Comparison of ENCODE assay signal across 25 mouse cellular contexts in genomic region chr2:179354866-179355265, GRCm38 (mm10).
DNase-seq lines count a peak whose midpoint lies in the region; ATAC-seq and TF ChIP-seq lines count a peak whose summit lies in the region.
"Had no signal": no experiment of that assay in that cellular context is flagged by ENCODE, and none has a peak within 500 bp of the region (broad histone marks: within the 10 kb centered on the region; RNA-seq: fewer than 3 reads in every experiment).

No protein-coding gene starts in this region.

- H3K9me3 ChIP-seq in forebrain, embryonic 11.5 days (ENCODE audit: control insufficient read depth, low read length): no peaks in the 10 kb centered on the region
- no peaks in the 10 kb centered on the region for H3K9me3 ChIP-seq in forebrain, embryonic 15.5 days
- no peaks in the 10 kb centered on the region for H3K9me3 ChIP-seq in hindbrain, embryonic 16.5 days (ENCODE audit: control insufficient read depth, low read length)
- no peaks in the 10 kb centered on the region for H3K9me3 ChIP-seq in hindbrain, embryonic 13.5 days
- H3K9me3 ChIP-seq in midbrain, embryonic 14.5 days (ENCODE audit: control insufficient read depth, low read length): no peaks in the 10 kb centered on the region
- no peaks in the 10 kb centered on the region for H3K9me3 ChIP-seq in midbrain, embryonic 16.5 days (replicated peaks; ENCODE audit: control insufficient read depth, low read length, poor library complexity, severe bottlenecking)
- H3K9me3 ChIP-seq in midbrain, postnatal 0 days (ENCODE audit: low read length): no peaks in the 10 kb centered on the region
- H3K9me3 ChIP-seq: kidney, embryonic 15.5 days; neural tube, embryonic 15.5 days had no signal

- H3K4me2 ChIP-seq in forebrain, embryonic 11.5 days (ENCODE audit: low read depth, low read length, severe bottlenecking): no peak overlapping the region
- no peak overlapping the region for H3K4me2 ChIP-seq in forebrain, embryonic 15.5 days (replicated peaks)
- no peak overlapping the region for H3K4me2 ChIP-seq in hindbrain, embryonic 16.5 days (ENCODE audit: low read length)
- no peak overlapping the region for H3K4me2 ChIP-seq in hindbrain, embryonic 13.5 days
- no peak overlapping the region for H3K4me2 ChIP-seq in midbrain, embryonic 14.5 days (ENCODE audit: low read length)
- no peak overlapping the region for H3K4me2 ChIP-seq in midbrain, embryonic 16.5 days (ENCODE audit: low read length)
- H3K4me2 ChIP-seq in midbrain, postnatal 0 days (ENCODE audit: low read depth, low read length, poor library complexity, severe bottlenecking): no peak overlapping the region
- H3K4me2 ChIP-seq: heart, embryonic 11.5 days; kidney, embryonic 15.5 days; liver, embryonic 11.5 days; neural tube, embryonic 15.5 days had no signal

- 63% methylated on average over 5 of the region's 5 CpGs for WGBS in forebrain, embryonic 11.5 days
- WGBS in forebrain, embryonic 15.5 days: 42% methylated on average over 5 of the region's 5 CpGs
- 50% methylated on average over 5 of the region's 5 CpGs for WGBS in hindbrain, embryonic 16.5 days
- 67% methylated on average over 5 of the region's 5 CpGs for WGBS in hindbrain, embryonic 13.5 days
- 49% methylated on average over 5 of the region's 5 CpGs for WGBS in midbrain, embryonic 14.5 days
- WGBS in midbrain, embryonic 16.5 days: 54% methylated on average over 5 of the region's 5 CpGs
- 52% methylated on average over 5 of the region's 5 CpGs for WGBS in midbrain, postnatal 0 days

- no peaks in the 10 kb centered on the region for H3K36me3 ChIP-seq in forebrain, embryonic 11.5 days (ENCODE audit: control insufficient read depth, insufficient read depth, low read length)
- no peaks in the 10 kb centered on the region for H3K36me3 ChIP-seq in forebrain, embryonic 15.5 days
- no peaks in the 10 kb centered on the region for H3K36me3 ChIP-seq in hindbrain, embryonic 16.5 days (ENCODE audit: control insufficient read depth, insufficient read depth, low read length)
- H3K36me3 ChIP-seq in hindbrain, embryonic 13.5 days: no peaks in the 10 kb centered on the region
- H3K36me3 ChIP-seq in midbrain, embryonic 14.5 days (ENCODE audit: control insufficient read depth, insufficient read depth, low read length): no peaks in the 10 kb centered on the region
- H3K36me3 ChIP-seq in midbrain, embryonic 16.5 days (ENCODE audit: control insufficient read depth, insufficient read depth, low read length): no peaks in the 10 kb centered on the region
- H3K36me3 ChIP-seq in midbrain, postnatal 0 days (ENCODE audit: insufficient read depth, low read length): no peaks in the 10 kb centered on the region
- H3K36me3 ChIP-seq: G1E; kidney, embryonic 15.5 days; neural tube, embryonic 15.5 days had no signal

- no peak overlapping the region for H3K27ac ChIP-seq in forebrain, embryonic 11.5 days (ENCODE audit: low read depth, low read length)
- no peak overlapping the region for H3K27ac ChIP-seq in forebrain, embryonic 15.5 days (replicated peaks)
- no peak overlapping the region for H3K27ac ChIP-seq in hindbrain, embryonic 16.5 days (ENCODE audit: low read depth, low read length)
- no peak overlapping the region for H3K27ac ChIP-seq in hindbrain, embryonic 13.5 days
- H3K27ac ChIP-seq in midbrain, embryonic 14.5 days (replicated peaks; ENCODE audit: low read depth, low read length): no peak overlapping the region
- H3K27ac ChIP-seq in midbrain, embryonic 16.5 days (ENCODE audit: low read length): no peak overlapping the region
- no peak overlapping the region for H3K27ac ChIP-seq in midbrain, postnatal 0 days (ENCODE audit: low read depth, low read length)
- H3K27ac ChIP-seq: kidney, embryonic 15.5 days; macrophage; neural tube, embryonic 15.5 days had no signal

- H3K4me1 ChIP-seq in forebrain, embryonic 11.5 days (replicated peaks; ENCODE audit: control insufficient read depth, insufficient read depth, low read length): 0 out of 2 replicates have a peak, but pooled peaks cover 2% of the 10 kb centered on the region
- no peaks in the 10 kb centered on the region for H3K4me1 ChIP-seq in forebrain, embryonic 15.5 days
- no peaks in the 10 kb centered on the region for H3K4me1 ChIP-seq in hindbrain, embryonic 16.5 days (ENCODE audit: control insufficient read depth, insufficient read depth, low read depth, low read length)
- H3K4me1 ChIP-seq in hindbrain, embryonic 13.5 days (replicated peaks): no peaks in the 10 kb centered on the region
- H3K4me1 ChIP-seq in midbrain, embryonic 14.5 days (ENCODE audit: control insufficient read depth, insufficient read depth, low read length): no peaks in the 10 kb centered on the region
- H3K4me1 ChIP-seq in midbrain, embryonic 16.5 days (ENCODE audit: control insufficient read depth, insufficient read depth, low read length): peaks cover 9% of the 10 kb centered on the region; the same call in 1 of the 2 replicates
- no peaks in the 10 kb centered on the region for H3K4me1 ChIP-seq in midbrain, postnatal 0 days (ENCODE audit: insufficient read depth, low read length)
- H3K4me1 ChIP-seq: kidney, embryonic 15.5 days; neural tube, embryonic 15.5 days had no signal

- ATAC-seq in forebrain, embryonic 11.5 days (replicated peaks; ENCODE audit: low FRiP score): peak; percentile 60; the same call in 1 of the 2 replicates
- no peak for ATAC-seq in forebrain, embryonic 15.5 days (replicated peaks)
- peak; percentile 52; the same call in 1 of the 2 replicates for ATAC-seq in hindbrain, embryonic 16.5 days
- no peak for ATAC-seq in hindbrain, embryonic 13.5 days (ENCODE audit: low FRiP score)
- no peak for ATAC-seq in midbrain, embryonic 14.5 days (ENCODE audit: low FRiP score, low TSS enrichment)
- no peak for ATAC-seq in midbrain, embryonic 16.5 days
- ATAC-seq in midbrain, postnatal 0 days (ENCODE audit: low FRiP score): no peak
- ATAC-seq: CD4-positive, CD25-positive, alpha-beta regulatory T cell, adult 4 months; liver, postnatal 0 days; lung, postnatal 0 days had no signal

- no peak for DNase-seq in forebrain, embryonic 11.5 days (ENCODE audit: low spot score)
- peak; percentile 16 for DNase-seq in midbrain, embryonic 14.5 days
- peak; percentile 42 for DNase-seq in midbrain, postnatal 0 days (ENCODE audit: low spot score)
- no peak for DNase-seq in Muller cell, postnatal 12 days (ENCODE audit: inconsistent ontology term)
- DNase-seq: adrenal gland, postnatal 10 days; cerebellum, adult 8-10 months; kidney, adult 11 months; layer of hippocampus, adult 9-11 months; liver, postnatal 0 days; right cerebral cortex, adult 18-20 months; thymus, adult 2 months; thymus, postnatal 4 days had no signal

- no peaks in the 10 kb centered on the region for H3K27me3 ChIP-seq in forebrain, embryonic 11.5 days (ENCODE audit: control insufficient read depth, insufficient read depth, low read length)
- H3K27me3 ChIP-seq in forebrain, embryonic 15.5 days: no peaks in the 10 kb centered on the region
- 0 out of 2 replicates have a peak, but pooled peaks cover 2% of the 10 kb centered on the region for H3K27me3 ChIP-seq in hindbrain, embryonic 16.5 days (replicated peaks; ENCODE audit: control insufficient read depth, insufficient read depth, low read length)
- no peaks in the 10 kb centered on the region for H3K27me3 ChIP-seq in hindbrain, embryonic 13.5 days
- H3K27me3 ChIP-seq in midbrain, embryonic 14.5 days (ENCODE audit: control insufficient read depth, insufficient read depth, low read length): no peaks in the 10 kb centered on the region
- H3K27me3 ChIP-seq in midbrain, embryonic 16.5 days (ENCODE audit: control insufficient read depth, insufficient read depth, low read depth, low read length): no peaks in the 10 kb centered on the region
- H3K27me3 ChIP-seq in midbrain, postnatal 0 days (ENCODE audit: insufficient read depth, low read length): no peaks in the 10 kb centered on the region
- H3K27me3 ChIP-seq: kidney, embryonic 15.5 days; neural tube, embryonic 15.5 days had no signal

- H3K9ac ChIP-seq in forebrain, embryonic 11.5 days (ENCODE audit: low read length): no peak overlapping the region
- no peak overlapping the region for H3K9ac ChIP-seq in forebrain, embryonic 15.5 days (replicated peaks)
- H3K9ac ChIP-seq in hindbrain, embryonic 16.5 days (ENCODE audit: low read depth, low read length): no peak overlapping the region
- no peak overlapping the region for H3K9ac ChIP-seq in hindbrain, embryonic 13.5 days
- no peak overlapping the region for H3K9ac ChIP-seq in midbrain, embryonic 14.5 days (replicated peaks; ENCODE audit: low read length)
- H3K9ac ChIP-seq in midbrain, embryonic 16.5 days (ENCODE audit: low read depth, low read length): no peak overlapping the region
- no peak overlapping the region for H3K9ac ChIP-seq in midbrain, postnatal 0 days (replicated peaks; ENCODE audit: low read length, poor library complexity, severe bottlenecking)
- H3K9ac ChIP-seq: kidney, embryonic 15.5 days; liver, postnatal 0 days; neural tube, embryonic 15.5 days had no signal

- TF ChIP-seq CTCF in midbrain, postnatal 0 days (IDR thresholded peaks at IDR 0.05): no peak

- H3K4me3 ChIP-seq in forebrain, embryonic 11.5 days (ENCODE audit: low read depth, low read length): no peak overlapping the region
- no peak overlapping the region for H3K4me3 ChIP-seq in forebrain, embryonic 15.5 days
- H3K4me3 ChIP-seq in hindbrain, embryonic 16.5 days (ENCODE audit: low read length): no peak overlapping the region
- H3K4me3 ChIP-seq in hindbrain, embryonic 13.5 days: no peak overlapping the region
- H3K4me3 ChIP-seq in midbrain, embryonic 14.5 days (replicated peaks; ENCODE audit: low read depth, low read length): no peak overlapping the region
- no peak overlapping the region for H3K4me3 ChIP-seq in midbrain, embryonic 16.5 days (ENCODE audit: low read depth, low read length)
- no peak overlapping the region for H3K4me3 ChIP-seq in midbrain, postnatal 0 days (ENCODE audit: low read depth, low read length)
- H3K4me3 ChIP-seq: kidney, embryonic 15.5 days; myocyte; neural tube, embryonic 15.5 days had no signal

Comparison
In these comparisons a context has a peak if more than half of its experiments do, and no peak if none do; other contexts are left out.
1. ATAC-seq: peak in forebrain, embryonic 11.5 days (single experiment) and hindbrain, embryonic 16.5 days (single experiment); none in forebrain, embryonic 15.5 days (single experiment), hindbrain, embryonic 13.5 days (single experiment), midbrain, embryonic 14.5 days (single experiment), midbrain, embryonic 16.5 days (single experiment) and midbrain, postnatal 0 days (single experiment).
2. DNase-seq: peak in midbrain, embryonic 14.5 days (single experiment) and midbrain, postnatal 0 days (single experiment); none in forebrain, embryonic 11.5 days (single experiment) and Muller cell, postnatal 12 days (single experiment).